Mouse (Mus musculus): ENCODE data around the gene Gm45799.

GRCm38 (mm10) chr7:105633801-105634135 is 6.6 kb upstream of the Gm45799 start:
- TF ChIP-seq CTCF (IDR thresholded peaks at IDR 0.05 in 2 of 3, conservative IDR thresholded peaks at IDR 0.05 in 1 of 3; ENCODE audit: control insufficient read depth in 1 of 3, insufficient read depth in 1 of 3, low read depth in 2 of 3, low read length in 3 of 3, poor library complexity in 1 of 3, severe bottlenecking in 1 of 3) (no peak), E2F4 (IDR thresholded peaks at IDR 0.05; ENCODE audit: borderline replicate concordance, low read depth, low read length) (no peak), EP300 (IDR thresholded peaks at IDR 0.05; ENCODE audit: low read depth in 1 of 2, low read length in 2 of 2) (peak in 1 of 2 experiments; percentile 29; a peak in 1 of 4 replicates), POLR2A (IDR thresholded peaks at IDR 0.05; ENCODE audit: control insufficient read depth in 1 of 2, insufficient read depth in 1 of 2, low read depth in 1 of 2, low read length in 2 of 2, poor library complexity in 1 of 2) (no peak), UBTF (IDR thresholded peaks at IDR 0.05; ENCODE audit: borderline replicate concordance, insufficient read depth, low read depth, low read length) (no peak), TCF12 (IDR thresholded peaks at IDR 0.05; ENCODE audit: low read depth, low read length) (no peak), NELFE (IDR thresholded peaks at IDR 0.05; ENCODE audit: low read depth, low read length) (0 out of 2 replicates have a peak, but pooled peaks have one; percentile 35), ZKSCAN1 (IDR thresholded peaks at IDR 0.05; ENCODE audit: low read depth, low read length) (no peak), USF2 (IDR thresholded peaks at IDR 0.05; ENCODE audit: borderline replicate concordance in 1 of 2, insufficient read depth in 1 of 2, low read depth in 1 of 2, low read length in 2 of 2) (no peak), POLR2AphosphoS5 (IDR thresholded peaks at IDR 0.05; ENCODE audit: borderline replicate concordance, low read depth, low read length) (no peak), HCFC1 (IDR thresholded peaks at IDR 0.05; ENCODE audit: low read depth, low read length) (no peak), TBP (IDR thresholded peaks at IDR 0.05; ENCODE audit: low read depth, low read length) (no peak), MAX (IDR thresholded peaks at IDR 0.05; ENCODE audit: low read length) (peak; percentile 45; the same call in 1 of the 2 replicates)
